Mouse (Mus musculus) kidney, postnatal 14 days (tissue): Measurements from ENCODE around the gene Fibcd1.
A peak's percentile ranks its signal among the peaks of the same experiment; 100 is the strongest.

Source experiments
- DNase-seq: peaks from one replicate; pipeline ENCODE4 v3.0.0; 2022; ENCODE audit warnings: mixed read lengths

Gene Fibcd1

GRCm38 (mm10) chr2:31809358-31809740 lies 36.5 kb downstream of the Fibcd1 start:
- no peak for DNase-seq

GRCm38 (mm10) chr2:31808410-31809357 lies 37.1 kb downstream of the Fibcd1 start:
- peak; percentile 55 for DNase-seq

- no peak for DNase-seq
Observed at GRCm38 (mm10) chr2:31806639-31807382, 39.0 kb downstream of the Fibcd1 start.

- DNase-seq, result no peak
Observed at GRCm38 (mm10) chr2:31803480-31803879, 42.3 kb downstream of the Fibcd1 start.

- no peak for DNase-seq
Observed at GRCm38 (mm10) chr2:31802811-31803210, 43.0 kb downstream of the Fibcd1 start.

GRCm38 (mm10) chr2:31801416-31801815 lies 44.4 kb downstream of the Fibcd1 start:
- DNase-seq, result no peak

GRCm38 (mm10) chr2:31796943-31797342 lies 48.9 kb downstream of the Fibcd1 start:
- DNase-seq, result no peak

- no peak for DNase-seq
Observed at GRCm38 (mm10) chr2:31792611-31793010, 53.2 kb downstream of the Fibcd1 start.

- DNase-seq, result no peak
Observed at GRCm38 (mm10) chr2:31791260-31791659, 54.5 kb downstream of the Fibcd1 start.

- DNase-seq, result no peak
Observed at GRCm38 (mm10) chr2:31790728-31791251, 55.0 kb downstream of the Fibcd1 start.

GRCm38 (mm10) chr2:31789215-31789614 lies 56.6 kb downstream of the Fibcd1 start:
- DNase-seq, result no peak

GRCm38 (mm10) chr2:31788227-31788626 lies 57.6 kb downstream of the Fibcd1 start:
- no peak for DNase-seq

GRCm38 (mm10) chr2:31787029-31787428 lies 58.8 kb downstream of the Fibcd1 start:
- DNase-seq, result peak; percentile 79

GRCm38 (mm10) chr2:31785074-31785473 lies 60.7 kb downstream of the Fibcd1 start:
- peak; percentile 89 for DNase-seq

- DNase-seq, result peak; percentile 66
Observed at GRCm38 (mm10) chr2:31782958-31783602, 62.7 kb downstream of the Fibcd1 start.

GRCm38 (mm10) chr2:31779258-31779657 lies 66.5 kb downstream of the Fibcd1 start:
- no peak for DNase-seq

GRCm38 (mm10) chr2:31776479-31776878 lies 69.3 kb downstream of the Fibcd1 start:
- no peak for DNase-seq

- peak; percentile 87 for DNase-seq
Observed at GRCm38 (mm10) chr2:31770781-31771441, 74.9 kb downstream of the Fibcd1 start.

- peak; percentile 82 for DNase-seq
Observed at GRCm38 (mm10) chr2:31769631-31770111, 76.1 kb downstream of the Fibcd1 start.

- DNase-seq, result no peak
Observed at GRCm38 (mm10) chr2:31769115-31769514, 76.7 kb downstream of the Fibcd1 start.

- no peak for DNase-seq
Observed at GRCm38 (mm10) chr2:31767815-31768214, 78.0 kb downstream of the Fibcd1 start.

GRCm38 (mm10) chr2:31767104-31767503 lies 78.7 kb downstream of the Fibcd1 start:
- DNase-seq, result no peak
